Mouse (Mus musculus) frontal cortex, adult 2 months (tissue): Measurements from ENCODE around the gene Dscam. TPM values are rescaled to one million over a fixed set of nuclear protein-coding genes. Genes with fewer than 3 reads are reported as not detected.
"Not testable (repeated sequence)": the region's sequence is repeated elsewhere in the genome, so short reads cannot be mapped to it uniquely, and the experiment has no call there.

Experiments
- DNase-seq, 2 experiments: peaks; one replicate each; pipeline ENCODE4 v3.0.0; 2022; ENCODE audit warnings: low spot score in 1 of 2; ENCODE audit errors: extremely low spot score in 1 of 2
- polyA plus RNA-seq: library from polyadenylated mRNA; depleted of rRNA; stranded (reverse); fragments of >200 nt; gene quantifications from 2 replicates; pipeline ENCODE4 v1.2.3, GENCODE M21; 2012

The Dscam gene
- polyA plus RNA-seq, 1 experiment: 23.6 TPM

- no peak for DNase-seq
These were observed 268.0 kb downstream of the Dscam start for GRCm38 (mm10) chr16:96902596-96902995.

- peak in 1 of 2 experiments; percentile 32 for DNase-seq
These were observed 269.1 kb downstream of the Dscam start for GRCm38 (mm10) chr16:96901234-96902014.

- no peak for DNase-seq
These were observed 271.2 kb downstream of the Dscam start for GRCm38 (mm10) chr16:96899329-96899728.

- peak in 1 of 2 experiments; percentile 60 for DNase-seq
These were observed 273.9 kb downstream of the Dscam start for GRCm38 (mm10) chr16:96896510-96897133.

- peak in 1 of 2 experiments; percentile 53 for DNase-seq
These were observed 282.5 kb downstream of the Dscam start for GRCm38 (mm10) chr16:96888036-96888435.

- DNase-seq: no peak
These were observed 284.7 kb downstream of the Dscam start for GRCm38 (mm10) chr16:96885817-96886216.

- not testable (repeated sequence) for DNase-seq
These were observed 286.0 kb downstream of the Dscam start for GRCm38 (mm10) chr16:96884590-96884989.

- DNase-seq: no peak
These were observed 293.3 kb downstream of the Dscam start for GRCm38 (mm10) chr16:96877271-96877670.

GRCm38 (mm10) chr16:96872799-96873198 lies 297.8 kb downstream of the Dscam start:
- DNase-seq: no peak

GRCm38 (mm10) chr16:96857571-96857970 lies 313.0 kb downstream of the Dscam start:
- peak in 1 of 2 experiments; percentile 78 for DNase-seq

GRCm38 (mm10) chr16:96855060-96855459 lies 315.5 kb downstream of the Dscam start:
- DNase-seq: no peak

- peak in 1 of 2 experiments; percentile 86 for DNase-seq
These were observed 318.2 kb downstream of the Dscam start for GRCm38 (mm10) chr16:96852383-96852782.

GRCm38 (mm10) chr16:96848916-96849315 lies 321.6 kb downstream of the Dscam start:
- DNase-seq: no peak

- no peak for DNase-seq
These were observed 324.0 kb downstream of the Dscam start for GRCm38 (mm10) chr16:96846585-96846984.

- DNase-seq: no peak
These were observed 324.4 kb downstream of the Dscam start for GRCm38 (mm10) chr16:96846113-96846512.

GRCm38 (mm10) chr16:96845475-96846098 lies 325.0 kb downstream of the Dscam start:
- no peak for DNase-seq

GRCm38 (mm10) chr16:96843691-96844400 lies 326.7 kb downstream of the Dscam start:
- DNase-seq: peak; percentile 52 to 67

- DNase-seq: no peak
These were observed 327.7 kb downstream of the Dscam start for GRCm38 (mm10) chr16:96842829-96843360.

- peak; percentile 46 to 78 for DNase-seq
These were observed 350.9 kb downstream of the Dscam start for GRCm38 (mm10) chr16:96819649-96820048.

- no peak for DNase-seq
These were observed 364.3 kb downstream of the Dscam start for GRCm38 (mm10) chr16:96806298-96806697.

GRCm38 (mm10) chr16:96802636-96803035 lies 367.9 kb downstream of the Dscam start:
- DNase-seq: no peak
